Mouse (Mus musculus) B cell, adult (primary cell): ENCODE data around the gene Opa1. TPM values are rescaled to one million over a fixed set of nuclear protein-coding genes. Genes with fewer than 3 reads are reported as not detected.

Experiments
- total RNA-seq: library from RNA; stranded (reverse); gene quantifications from 4 replicates; pipeline ENCODE4 v1.2.4, GENCODE M21; 2023; ENCODE audit not compliant: inconsistent age

Opa1 gene
- 39.7 to 42.8 TPM (median 40.4 TPM) in 4 replicates for total RNA-seq

GRCm38 (mm10) chr16:29579167-29579786, at the start of gene Opa1:
Gene Opa1 (plus strand): TSS chr16:29579334.

GRCm38 (mm10) chr16:29544829-29545228, 34.3 kb upstream of the Opa1 start, which contains the start of gene Atp13a4:
Gene Atp13a4 (minus strand): TSS chr16:29544864.

Other genes starting within 250 kb of the Opa1 start
- not detected in 4 replicates for gene Atp13a5, start 200.6 kb upstream of the Opa1 start, total RNA-seq
- gene Atp13a4, start 34.5 kb upstream of the Opa1 start, total RNA-seq = not detected in 4 replicates